Mouse (Mus musculus) retina, postnatal 1 day (tissue): ENCODE measurements around the gene Cdh23.
A peak's percentile ranks its signal among the peaks of the same experiment; 100 is the strongest.

ENCODE experiments used
- DNase-seq: peaks from one replicate; pipeline ENCODE4 v3.0.0-alpha.2; 2012

The Cdh23 gene

DNA sequence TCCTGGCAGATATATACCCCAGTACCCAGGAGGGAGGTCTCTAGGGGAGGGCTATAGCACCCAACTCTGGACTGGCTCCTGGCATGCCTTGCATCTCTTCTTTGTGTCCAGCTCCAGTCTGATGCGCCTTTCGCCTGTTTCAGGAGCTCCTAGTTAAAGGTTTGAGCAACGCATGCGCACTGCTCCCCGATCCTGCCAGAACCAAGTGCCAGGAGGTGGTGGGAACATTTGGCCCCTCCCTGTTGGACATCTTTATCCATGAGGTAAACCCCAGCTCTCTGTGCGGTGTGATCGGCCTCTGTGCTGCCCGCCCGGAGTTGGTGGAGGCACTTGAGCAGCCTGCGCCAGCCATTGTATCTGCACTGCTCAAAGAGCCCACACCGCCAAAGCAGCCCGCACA, 396.7 kb downstream of the Cdh23 start:
- no peak for DNase-seq

DNA sequence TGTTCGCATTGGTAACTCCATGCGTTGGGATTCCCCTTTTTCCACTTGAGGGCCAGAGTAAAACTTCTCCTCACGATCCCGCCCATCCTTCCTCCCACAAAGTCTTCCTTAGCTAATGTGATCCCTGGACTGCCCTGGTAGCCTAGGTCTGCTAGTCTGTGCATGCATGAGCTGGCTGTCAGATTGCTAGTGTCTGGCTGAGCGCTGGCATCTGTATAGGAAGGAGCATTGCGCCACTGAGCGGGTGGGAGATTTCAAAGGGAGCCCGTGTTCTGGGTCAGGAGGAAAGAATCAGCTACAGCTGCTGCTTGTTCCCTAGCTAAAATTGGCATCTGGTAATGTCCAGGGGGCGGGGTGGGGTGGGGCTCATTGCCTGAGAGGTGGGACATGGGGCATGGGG, 400.3 kb downstream of the Cdh23 start:
- DNase-seq, result peak; percentile 50

DNA sequence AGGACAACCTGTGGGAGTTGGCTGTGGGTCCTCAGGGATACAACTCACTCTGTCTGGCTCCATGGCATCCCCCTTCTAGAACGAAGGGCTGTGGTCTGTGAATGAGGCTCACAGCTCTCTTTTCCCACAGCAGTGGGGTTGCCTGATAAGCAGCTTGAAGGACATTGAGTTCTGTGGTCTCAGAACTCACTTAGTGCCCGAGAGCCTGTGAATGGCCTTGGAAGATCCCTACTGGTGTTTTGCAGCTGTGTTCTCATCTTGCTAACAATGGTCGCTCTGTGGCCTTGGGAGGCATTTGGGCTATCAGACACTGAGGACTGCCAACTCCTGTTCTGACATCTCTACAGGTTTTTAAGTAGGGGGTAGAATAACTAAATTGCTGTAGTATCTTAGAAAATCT, 400.9 kb downstream of the Cdh23 start:
- DNase-seq, result no peak

DNA sequence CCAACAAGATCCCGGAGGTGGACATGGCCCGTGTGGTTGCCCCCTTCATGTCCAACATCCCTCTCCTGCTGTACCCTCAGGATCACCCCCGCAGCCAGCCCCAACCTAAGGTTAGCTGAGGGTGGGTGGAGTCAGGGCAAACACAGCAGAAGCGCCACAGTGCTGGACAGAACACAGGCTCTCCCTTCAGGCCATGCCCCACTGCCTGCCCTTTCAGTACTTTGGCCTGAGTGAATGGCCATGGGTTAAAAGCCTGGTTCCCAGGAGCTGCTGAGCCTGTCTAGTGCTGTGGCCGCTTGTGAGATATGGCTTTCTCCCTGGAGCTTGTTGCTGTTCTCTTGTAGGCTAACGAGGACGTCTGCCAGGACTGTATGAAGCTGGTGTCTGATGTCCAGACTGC, 401.7 kb downstream of the Cdh23 start:
- no peak for DNase-seq

DNA sequence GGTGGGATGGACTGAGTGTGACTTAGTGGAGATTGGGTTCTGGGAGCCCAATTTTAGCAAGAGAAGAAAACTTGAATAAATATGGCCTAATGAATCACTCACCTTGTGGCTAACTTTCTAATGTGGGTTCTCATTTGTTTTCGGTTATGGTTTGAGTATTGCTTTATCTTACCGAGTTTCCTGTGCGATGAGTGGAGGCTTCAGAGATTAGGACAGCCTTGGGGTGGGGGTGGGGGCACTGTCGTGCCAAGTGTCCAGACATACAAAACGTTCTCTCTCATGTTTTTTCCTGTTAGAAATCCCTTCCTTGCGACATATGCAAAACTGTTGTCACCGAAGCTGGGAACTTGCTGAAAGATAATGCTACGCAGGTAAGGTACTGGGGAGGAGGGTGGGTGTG, 404.1 kb downstream of the Cdh23 start:
- DNase-seq, result no peak

DNA sequence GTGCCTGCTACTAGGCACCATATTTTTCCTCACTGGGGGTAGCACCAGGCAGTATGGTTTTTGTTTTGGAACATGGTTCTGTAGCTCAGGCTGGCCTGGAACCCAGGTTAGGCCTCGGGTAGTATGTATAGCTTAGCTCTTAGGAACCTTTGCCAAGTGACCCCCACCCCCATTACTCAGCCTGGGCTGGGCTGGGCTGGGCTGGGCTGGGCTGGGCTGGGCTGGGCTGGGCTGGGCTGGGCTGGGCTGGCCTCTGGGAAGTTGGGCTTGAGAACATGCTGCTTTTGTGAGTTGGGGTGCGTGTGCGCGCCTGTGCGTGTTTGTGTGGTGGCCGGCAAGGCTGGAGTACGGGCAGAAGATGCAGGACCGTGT, 405.6 kb downstream of the Cdh23 start:
- no peak for DNase-seq

DNA sequence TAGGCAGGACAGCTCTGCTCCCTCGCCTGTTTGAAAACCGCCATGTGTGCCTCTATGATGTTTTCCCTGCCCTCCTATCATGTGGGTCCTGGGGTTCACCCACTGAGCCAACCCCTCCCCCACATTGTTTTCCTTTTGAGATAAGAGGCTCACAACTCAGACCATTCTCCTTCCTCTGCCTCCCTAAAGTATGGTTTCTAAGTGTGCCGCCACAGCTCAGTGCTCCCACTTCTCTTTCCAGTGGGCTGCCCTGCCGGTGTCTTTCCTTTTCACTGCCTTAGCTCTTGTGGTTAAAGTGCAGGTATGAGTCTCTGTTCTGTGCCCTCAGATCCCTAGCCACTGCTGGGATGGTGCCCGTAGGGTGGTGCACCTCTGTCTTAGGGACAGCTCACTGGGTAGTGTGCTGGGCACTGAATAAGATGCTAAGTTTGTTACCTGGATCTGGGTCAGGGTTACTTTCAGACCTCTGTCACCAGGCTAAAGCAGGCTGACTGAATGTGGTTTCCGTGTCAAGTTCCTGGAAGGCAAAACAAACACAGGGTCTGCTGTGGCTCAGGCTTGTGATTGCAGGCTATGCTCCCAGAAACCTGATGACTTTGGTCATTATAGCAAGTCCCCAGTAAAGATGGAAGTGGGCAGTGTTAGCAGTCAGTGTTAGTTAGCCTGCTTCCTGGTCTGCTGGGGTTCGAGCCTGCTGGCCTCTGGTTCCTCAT, 406.1 kb downstream of the Cdh23 start:
- DNase-seq, result no peak

DNA sequence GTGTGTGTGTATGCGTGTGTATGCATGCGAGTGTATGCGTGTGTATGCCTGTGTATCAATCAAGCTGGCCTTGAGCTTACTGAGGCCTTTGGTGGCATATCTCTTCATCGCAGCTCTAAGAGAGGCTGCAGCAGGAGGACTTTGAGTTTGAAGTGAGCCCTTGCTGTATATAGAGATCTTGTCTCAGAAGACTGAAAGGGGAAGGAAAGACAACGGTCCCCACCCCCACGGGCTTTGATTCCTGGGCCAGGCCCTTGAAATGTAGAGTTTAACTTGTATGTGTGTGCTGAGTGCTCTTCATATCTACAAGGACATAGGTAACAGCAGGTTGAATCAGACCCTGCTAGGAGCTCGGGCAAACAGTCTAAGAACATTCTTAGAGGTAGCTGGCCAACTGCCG, 407.1 kb downstream of the Cdh23 start:
- DNase-seq, result no peak

DNA sequence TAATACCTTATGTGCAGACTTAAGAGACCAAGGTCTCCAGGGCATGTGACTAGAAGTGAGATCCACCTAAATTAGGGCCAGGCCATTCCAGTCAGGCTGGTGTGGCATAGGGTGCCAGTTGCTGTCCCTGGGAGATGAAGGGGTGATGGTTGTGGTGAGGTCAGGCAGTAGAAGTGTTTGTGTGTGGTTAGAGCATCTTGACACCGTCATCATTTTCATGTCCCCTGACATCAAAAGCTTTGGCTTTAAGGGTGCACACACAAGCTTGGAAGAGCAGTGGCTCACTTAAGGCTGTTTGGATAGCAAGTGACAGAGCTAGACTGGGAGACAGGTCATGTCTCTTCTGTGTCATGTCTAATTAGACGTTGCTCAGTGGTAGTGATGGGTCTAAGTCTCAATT, 408.6 kb downstream of the Cdh23 start:
- no peak for DNase-seq

DNA sequence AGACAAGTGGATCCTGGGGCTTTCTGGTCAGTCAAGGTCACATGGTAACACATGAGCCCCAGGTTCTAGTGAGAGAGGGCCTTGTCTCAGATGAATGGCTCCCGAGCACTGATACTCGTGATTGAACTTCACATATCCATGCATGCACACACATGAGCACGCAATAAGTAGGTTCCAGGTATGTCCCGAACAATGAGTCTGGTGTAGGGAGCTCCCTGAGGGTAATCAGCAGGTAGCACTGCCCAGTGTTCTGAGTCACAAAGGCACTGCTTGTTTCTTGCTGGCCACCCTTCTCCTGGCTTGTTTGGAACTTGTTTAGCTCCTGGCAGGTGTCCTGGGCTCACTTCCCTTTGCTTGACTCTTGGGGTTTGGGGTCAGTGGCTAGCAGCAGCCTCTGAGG, 409.1 kb downstream of the Cdh23 start:
- DNase-seq, result no peak

DNA sequence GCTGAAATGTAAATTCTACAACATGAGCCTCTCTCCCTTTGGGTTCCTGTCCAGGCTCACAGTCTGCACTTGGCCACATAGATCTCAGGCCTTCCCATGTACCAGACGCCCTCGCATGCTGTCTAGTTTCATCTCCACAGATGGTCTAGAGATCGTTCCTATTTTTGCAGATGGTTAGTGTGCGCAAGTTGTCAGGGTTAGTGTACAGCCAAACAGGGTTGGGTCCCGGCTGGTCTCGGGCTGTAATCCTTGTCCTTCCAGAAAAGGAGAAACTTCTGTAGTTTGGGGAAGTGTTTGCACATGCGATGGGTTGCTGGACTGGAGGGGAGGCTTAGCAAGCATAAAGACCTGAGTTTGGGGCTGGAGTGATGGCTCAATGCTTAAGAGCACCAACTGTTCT, 409.7 kb downstream of the Cdh23 start:
- no peak for DNase-seq

DNA sequence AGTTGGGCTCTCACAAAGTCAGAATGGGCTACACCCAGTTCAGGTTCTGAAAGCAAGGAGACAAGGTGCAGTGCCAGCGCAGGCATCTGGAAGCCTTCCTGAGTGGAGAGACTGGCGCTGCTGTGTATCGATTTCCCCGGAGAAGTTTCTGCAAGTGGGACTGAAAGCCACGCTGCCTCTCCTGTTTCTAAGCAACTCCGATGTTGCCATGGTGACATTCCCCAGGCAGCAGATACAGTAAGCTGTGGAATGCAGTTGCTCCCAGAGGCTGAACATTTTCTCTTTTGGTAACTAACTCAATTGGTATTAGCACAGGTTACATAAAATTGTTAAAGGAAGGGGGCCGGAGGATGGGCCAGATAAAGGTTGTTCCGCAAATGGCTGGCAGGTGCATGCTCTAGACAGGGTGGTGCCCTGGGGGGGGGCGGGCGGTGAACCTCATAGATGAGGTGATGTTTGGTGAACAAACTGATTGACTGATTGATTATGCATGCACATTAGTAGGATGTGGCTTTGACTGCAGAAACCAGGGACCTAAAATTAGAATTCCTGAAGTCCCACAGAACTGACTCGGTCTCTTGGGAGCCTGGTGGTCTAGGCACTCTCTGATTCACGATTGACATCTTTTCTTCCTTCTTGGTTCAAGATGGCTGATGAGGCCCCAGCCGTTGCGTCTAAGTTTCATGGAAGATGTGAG, 410.5 kb downstream of the Cdh23 start:
- peak; percentile 92 for DNase-seq

DNA sequence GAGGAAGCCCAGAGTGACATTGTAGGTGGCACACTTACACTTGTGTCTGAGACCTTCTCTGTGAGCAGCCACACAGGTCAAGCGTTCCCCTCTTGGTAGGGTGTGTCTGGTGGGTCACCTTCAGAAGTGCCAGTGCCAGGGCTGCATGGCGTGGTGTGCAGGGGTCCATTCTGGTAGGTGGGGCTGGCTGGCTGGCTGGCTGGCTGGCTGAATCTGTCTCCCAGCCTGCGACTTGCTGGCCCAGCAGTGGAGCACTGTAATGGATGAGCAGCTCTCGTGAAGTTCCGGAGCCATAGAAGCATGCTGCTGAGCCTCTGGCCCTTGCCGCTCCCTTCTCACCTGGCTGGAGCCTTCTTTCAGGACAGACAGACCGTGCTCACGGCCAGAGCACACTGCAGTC, 411.1 kb downstream of the Cdh23 start:
- no peak for DNase-seq

DNA sequence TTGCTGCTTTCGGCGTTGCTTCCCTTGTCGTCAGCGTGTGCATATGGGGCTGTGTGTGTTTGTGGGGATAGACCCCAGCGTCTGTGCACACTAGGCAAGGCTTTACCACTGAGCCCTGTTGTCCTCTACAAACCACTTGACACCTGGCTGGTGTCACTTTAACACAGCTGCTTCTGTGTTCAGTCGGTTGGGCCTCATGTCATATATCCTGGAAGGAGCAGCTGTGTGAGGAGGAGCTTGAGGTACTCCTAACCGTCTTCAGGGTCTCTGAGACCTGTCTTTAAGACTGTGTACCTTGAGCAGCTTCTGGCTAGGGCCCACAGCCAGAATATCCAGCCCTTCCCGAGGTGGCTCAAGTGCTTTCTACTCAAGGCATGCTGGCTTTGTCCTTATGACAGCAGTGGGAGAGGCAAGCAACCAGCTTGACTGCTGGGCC, 411.6 kb downstream of the Cdh23 start:
- peak; percentile 43 for DNase-seq

DNA sequence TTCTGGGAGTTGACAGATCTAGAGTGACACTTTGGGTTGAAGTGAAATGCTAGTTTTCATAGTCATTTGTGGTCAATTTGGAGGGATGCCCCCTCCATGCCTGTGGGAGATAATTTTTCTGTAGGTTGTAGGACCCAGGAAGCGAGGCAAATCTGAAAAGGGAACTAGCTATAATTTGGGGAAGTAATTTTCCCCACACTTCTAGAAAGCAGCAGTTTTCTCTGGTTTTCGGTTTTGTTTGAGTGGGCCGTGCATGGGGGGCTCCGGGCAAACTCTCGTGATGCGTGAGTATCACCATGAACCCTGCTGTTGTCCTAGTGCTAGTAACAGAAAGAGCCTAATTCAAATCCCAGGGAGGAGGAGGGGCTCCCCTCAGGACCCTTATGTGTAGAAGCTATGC, 412.0 kb downstream of the Cdh23 start:
- DNase-seq, result no peak

DNA sequence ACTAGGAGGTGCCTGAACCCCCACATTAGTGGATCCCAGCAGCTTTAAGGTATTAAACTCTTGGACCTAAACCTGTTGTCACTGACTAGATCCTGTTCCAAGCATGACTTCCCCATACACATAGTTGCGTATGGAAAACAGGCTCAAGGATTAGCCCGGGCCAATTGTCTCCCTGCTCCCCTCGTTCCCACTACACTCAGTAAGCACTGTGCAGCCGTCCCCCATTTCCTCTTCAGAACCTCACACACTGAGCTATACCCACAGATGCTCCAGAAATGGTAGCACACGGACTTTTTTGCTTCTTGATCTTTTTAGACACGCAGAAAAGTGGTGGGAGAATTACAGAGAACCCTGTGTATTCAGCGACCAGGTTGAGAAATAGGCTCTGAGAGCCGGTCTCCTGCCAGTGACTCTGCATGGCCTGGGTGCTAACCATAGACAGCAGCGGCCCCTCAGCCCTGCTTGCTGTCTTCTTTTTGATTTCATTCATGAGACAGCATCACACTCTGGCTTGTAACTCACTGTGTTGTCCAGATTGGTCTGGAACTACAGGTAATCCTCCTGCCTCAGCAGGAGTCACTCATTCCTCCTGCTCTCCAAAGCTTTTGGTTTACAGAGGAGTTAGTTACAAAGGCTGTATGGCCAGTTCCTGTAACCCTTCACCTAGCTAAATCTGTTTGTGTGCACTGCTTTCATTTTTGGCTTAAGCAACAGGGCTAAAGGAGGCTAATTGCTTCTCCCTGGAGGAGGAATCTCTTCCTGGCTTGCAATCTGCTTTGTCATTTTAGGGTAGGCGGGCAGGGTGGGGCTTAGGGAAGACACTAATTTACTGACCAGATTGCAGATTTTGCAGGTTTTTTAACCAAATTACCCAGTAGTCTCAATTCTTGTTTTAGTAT, 413.9 kb downstream of the Cdh23 start:
- DNase-seq, result no peak

DNA sequence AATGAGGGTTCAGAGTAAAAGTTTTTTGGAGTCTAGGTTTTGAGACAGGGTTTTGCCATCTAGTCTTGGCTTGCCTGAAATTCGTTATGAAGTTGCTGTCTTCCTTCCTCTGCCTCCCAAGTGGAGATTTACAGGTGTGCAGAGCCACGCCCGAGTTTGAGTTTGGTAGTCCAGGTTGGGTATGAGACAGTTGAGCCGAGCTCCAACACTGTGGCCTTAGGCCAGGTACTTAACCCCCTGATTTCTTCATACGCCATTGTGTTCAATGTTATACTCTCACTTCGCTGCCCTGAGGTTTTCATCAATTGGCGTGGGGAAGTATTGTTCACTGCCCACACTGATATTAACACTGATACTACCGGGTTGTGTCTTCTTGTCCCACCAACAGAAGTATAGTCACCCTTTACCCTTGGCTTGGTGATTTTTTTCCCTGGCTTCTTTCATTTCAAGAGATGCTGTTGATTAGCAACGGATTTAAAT, 414.7 kb downstream of the Cdh23 start:
- DNase-seq, result no peak

DNA sequence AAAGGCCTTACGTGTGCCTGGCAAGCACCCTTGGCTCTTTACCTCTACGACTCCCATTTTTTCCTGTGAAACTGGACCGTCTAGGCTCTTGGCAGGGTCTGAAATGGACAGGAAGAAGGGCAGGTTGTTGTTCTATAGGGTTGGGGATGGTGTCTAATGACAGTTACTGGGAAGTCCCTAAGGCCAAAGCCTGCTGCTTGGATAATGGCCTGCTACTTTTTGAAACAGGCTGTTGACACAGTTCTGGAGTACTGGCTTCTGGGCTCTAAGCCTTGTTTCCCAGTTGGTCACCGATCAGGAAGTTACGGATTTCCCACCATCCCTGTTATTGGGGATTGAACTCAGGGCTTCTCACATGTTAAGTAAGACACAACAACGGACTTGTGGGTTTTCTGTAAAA, 415.9 kb downstream of the Cdh23 start:
- DNase-seq, result no peak

DNA sequence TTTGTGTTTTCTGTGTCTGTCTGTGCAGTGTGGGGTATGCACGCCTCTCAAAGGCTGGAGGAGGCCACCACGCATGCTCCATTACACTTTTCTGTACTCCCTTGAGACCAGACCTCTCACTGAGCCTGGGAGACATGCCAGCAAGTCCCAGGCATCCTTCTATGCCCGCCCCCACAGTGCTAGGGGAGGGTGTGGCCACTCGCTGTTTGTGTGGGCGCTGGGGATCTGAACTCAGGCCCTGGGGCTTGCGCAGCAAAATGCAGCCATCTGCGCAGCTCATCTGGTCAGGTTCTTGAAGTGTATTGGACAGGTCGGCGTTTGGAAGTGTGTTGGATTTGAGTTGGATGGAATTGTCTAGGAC, 416.4 kb downstream of the Cdh23 start:
- DNase-seq, result no peak

DNA sequence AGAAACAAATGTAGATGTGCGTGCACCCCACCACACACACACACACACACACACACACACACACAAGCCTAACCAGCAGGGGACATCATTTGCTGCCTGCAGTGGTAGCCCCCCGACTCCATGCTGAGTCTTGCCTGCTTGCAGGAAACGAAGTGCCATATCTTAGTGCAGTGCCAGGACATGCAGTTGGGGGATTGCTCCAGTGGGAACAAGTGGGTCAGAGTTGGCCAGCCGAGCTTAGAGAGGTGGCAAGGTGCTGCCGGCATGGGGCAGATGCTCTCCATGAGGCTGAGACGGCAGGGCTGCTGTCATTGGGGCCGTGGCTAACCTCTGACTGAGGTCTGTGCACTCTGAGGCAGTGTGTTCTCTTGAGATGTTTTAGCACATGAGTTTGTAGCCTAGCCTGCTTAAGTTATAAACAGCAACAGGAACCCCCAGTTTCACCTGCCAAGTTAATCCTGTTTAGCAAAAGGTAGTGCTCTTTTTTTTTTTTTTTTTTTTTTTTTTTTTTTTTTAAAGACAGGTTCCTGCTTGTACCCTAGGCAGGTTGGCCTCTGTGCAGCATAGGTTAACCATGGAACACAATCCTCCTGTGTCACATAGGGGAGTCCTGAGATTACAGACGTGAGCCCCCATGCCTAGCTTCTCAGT, 416.9 kb downstream of the Cdh23 start:
- no peak for DNase-seq

DNA sequence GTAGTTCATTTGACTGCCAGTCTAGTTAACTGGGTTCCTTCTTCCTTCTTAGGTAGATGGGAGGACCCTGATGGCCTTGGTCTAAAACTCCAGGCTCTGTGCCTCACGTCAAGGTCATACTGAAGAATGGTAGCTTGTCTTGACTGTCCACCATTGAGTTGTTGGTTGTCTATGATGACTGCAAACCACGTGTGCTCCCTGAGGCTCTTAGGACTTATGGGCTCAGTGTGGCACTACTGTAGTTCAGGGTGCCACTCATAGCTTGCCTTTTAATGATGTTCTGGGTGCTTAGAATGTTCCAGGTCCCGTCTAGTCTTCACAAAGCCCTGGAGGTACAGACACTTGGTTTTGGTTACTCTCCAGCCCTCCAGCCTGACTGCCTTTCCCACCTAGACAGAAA, 417.5 kb downstream of the Cdh23 start:
- no peak for DNase-seq

DNA sequence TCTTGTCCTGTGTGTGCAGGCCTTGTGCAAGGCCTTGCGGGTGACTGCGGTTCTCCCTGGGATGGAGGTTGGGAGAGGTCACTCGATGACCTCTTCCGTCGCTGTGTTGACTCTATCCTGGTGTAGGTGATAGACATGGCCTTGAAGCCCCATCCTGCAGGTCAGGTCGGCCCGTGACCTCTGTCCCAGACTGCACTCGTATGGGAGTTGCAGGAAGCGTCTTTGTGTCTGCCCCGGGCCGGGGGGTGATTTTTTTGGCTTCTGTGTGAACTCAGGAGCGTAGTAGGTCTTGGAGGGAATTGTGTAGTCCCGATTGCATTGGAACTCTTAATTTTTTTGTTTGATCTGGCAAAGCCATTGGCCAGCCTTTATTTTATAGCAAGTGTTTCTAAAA, 418.3 kb downstream of the Cdh23 start:
- no peak for DNase-seq
